Mouse (Mus musculus) kidney, adult 8-10 months (tissue): ENCODE data around the gene Col23a1.
"Not testable (repeated sequence)": the region's sequence is repeated elsewhere in the genome, so short reads cannot be mapped to it uniquely, and the experiment has no call there.

Source experiments
- DNase-seq, 2 experiments: peaks; one replicate each; pipeline ENCODE4 v3.0.0; 2022

Gene Col23a1

DNA sequence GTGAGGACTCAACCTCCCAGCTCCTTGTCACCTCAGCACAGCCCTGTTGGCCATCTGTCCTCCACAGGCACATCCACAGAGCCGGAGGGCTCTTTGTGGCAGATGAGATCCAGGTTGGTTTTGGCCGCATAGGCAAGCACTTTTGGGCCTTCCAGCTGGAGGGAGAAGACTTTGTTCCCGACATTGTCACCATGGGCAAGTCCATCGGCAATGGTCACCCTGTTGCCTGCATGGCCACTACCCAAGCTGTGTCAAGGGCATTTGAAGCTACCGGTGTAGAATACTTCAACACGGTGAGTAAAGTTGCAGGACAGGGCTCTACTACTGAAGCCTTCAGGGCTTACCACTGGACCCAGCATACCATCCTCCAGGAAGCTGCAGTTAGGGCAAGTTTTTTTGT lies 304.1 kb downstream of the Col23a1 start:
- no peak for DNase-seq

- DNase-seq = no peak
Measured at GRCm38 (mm10) chr11:51594715-51595350, 305.1 kb downstream of the Col23a1 start.

- DNase-seq = no peak
Measured at GRCm38 (mm10) chr11:51595459-51596083, 305.9 kb downstream of the Col23a1 start.

- no peak for DNase-seq
Measured at GRCm38 (mm10) chr11:51597553-51597952, 307.8 kb downstream of the Col23a1 start.

GRCm38 (mm10) chr11:51602253-51602652 lies 312.5 kb downstream of the Col23a1 start:
- no peak for DNase-seq

DNA sequence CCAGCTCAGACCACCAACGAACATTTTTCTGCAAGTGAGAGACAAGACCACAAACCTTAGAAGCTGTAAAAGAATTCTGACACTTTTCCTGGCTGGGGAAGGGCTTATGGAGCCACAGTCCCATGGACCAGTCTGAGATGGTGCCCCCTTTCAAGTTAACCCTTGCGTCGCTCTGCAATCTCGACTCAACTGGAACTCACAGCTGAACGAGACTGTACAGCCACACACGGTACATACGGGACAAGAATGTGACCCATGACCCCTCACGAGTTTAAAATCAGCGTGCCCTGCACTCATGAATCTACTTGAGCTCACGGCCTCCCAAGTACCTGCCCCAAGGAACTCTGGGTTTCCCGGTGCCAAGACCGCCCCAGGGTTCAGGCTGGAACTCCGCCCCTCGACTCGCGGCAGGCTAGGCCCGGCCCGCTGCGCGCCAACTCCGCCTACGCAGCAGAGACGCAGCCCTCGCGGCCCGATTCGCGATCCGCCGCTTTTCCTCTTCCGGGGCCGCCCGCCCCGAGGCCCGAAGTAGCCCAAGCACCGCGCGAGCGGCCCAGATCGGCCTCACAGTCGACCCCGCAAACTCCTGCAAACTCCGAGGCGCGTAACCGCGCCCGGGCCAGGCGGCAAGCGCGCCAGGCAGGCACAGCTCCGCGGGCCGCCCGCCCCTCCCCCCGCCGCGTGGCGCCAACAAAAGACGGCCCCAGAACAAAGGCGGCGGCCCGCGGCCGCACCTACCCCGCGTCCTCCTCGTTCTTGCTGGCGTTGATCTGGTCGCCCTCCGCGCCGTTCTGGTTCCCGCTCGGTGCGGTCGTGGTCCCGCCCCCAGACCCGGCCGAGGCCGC lies 316.1 kb downstream of the Col23a1 start:
- peak; percentile 94 to 95 for DNase-seq

GRCm38 (mm10) chr11:51606447-51607095 lies 316.9 kb downstream of the Col23a1 start, which contains the start of gene Hnrnpab:
Gene Hnrnpab, minus strand, starts transcription at chr11:51606847.
- DNase-seq = peak; percentile 97 to 98

DNA sequence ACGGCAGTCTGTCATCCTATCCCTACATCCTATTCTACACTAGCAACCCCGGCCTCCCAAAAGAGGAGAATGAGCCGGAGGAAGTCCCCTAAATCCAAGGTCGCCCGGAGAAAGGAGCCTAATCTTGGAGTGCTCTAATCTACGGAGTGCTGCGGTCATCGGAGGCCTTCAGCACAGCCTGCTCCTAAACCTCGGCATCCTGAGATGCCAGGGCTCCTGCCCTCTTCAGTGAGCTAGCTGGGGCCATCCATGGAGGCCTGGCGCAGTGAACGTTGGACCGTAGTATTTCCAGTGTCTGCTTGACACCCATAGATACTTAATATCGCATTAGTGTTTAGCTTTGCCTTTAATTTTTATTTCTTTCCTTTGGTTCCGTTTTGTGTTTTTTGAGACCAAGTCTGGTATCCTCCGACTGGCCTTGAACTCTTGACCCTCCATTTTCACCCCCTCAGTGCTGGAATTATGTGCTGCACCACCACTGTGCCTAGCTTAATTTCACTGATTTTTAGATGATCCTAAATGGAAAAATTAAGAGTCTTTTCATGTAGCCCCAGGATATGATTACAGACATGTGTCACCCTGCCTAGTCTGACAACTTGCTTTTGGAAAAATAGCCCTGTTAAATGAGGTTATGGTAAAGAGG lies 317.5 kb downstream of the Col23a1 start:
- no peak for DNase-seq

- no peak for DNase-seq
Measured at GRCm38 (mm10) chr11:51609266-51609909, 319.7 kb downstream of the Col23a1 start.

DNA sequence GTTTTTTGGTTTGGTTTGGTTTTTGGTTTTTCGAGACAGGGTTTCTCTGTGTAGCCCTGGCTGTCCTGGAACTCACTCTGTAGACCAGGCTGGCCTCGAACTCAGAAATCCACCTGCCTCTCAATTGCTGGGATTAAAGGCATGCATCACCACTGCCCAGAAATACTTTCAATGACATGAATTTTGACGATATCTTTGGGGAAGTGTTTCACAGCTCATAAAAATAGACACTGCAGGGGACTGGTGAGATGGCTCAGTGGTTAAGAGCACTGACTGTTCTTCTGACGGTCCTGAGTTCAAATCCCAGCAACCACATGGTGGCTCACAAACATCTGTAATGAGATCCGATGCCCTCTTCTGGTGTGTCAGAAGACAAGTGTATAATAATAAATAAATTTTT lies 320.2 kb downstream of the Col23a1 start:
- not testable (repeated sequence) for DNase-seq

DNA sequence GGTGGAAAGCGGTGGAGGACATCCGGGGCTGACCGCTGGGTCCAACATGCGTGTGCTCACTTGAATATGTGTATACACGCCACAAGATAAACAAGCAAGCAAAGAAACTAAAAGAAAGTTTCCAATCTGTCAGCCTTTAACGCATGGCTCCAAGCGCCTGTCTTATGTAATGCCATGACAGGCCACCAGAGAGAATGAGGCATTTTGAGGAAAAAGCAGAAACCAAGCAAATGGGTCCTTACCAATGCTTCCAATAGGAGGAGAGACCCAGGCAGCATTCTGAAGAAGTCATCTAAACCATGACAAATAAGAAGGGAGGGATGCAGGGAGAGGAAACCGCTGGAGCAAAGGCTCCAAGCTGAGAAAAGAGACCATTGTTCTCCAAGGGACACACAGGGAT lies 324.5 kb downstream of the Col23a1 start:
- no peak for DNase-seq

DNA sequence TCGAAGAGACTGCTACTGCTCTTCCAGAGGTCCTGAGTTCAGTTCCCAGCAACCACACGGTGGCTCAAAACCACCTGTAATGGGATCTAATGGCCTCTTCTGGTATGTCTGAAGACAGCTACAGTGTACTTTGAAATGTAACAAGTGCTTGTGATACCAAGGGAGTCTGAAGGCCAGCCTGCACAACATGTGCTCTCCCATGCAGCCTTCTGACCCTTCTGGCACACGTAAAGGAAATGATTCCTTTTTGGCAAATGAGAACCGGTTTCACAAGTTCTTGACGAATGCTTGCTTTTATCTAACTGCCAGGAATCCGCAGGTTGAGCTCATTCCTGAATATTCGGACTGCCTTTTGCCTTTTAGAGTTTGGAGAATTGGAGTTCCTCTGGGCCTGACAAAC lies 325.4 kb downstream of the Col23a1 start:
- DNase-seq = peak in 1 of 2 experiments; percentile 53

- peak; percentile 79 to 80 for DNase-seq
Measured at GRCm38 (mm10) chr11:51615601-51616000, 325.9 kb downstream of the Col23a1 start.

DNA sequence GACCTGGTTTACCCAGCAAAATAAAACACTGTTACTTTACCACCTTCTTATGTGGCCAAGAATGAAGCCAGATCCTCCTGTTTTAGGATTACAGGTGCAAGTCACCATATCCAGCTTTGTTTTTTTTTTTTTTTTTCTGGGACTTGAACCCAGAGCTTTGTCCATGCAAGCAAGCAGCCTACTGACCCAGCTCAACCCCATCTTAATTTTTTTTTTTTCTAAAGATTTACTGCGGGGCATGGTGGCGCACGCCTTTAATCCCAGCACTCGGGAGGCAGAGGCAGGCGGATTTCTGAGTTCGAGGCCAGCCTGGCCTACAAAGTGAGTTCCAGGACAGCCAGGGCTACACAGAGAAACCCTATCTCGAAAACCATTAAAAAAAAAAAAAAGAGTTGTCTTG lies 326.4 kb downstream of the Col23a1 start:
- DNase-seq = not testable (repeated sequence)

DNA sequence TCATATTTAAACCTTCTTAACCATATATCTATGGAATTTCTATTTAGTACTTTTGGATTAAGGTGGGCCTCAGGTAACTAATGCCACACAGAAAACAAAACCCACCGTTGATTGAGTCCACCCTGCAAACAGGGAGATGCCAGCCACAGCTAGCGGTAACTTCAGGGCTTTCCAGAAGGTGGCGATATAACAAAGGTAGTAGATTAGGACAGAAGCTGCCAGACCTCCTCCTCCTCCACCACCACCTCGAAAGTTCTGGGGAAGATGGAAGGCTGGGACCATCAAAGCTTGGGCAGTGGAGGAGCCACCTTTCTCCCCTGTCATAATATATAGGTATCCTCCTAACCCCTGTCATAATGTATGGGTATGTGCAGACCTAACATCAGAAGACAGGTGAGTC lies 328.0 kb downstream of the Col23a1 start:
- DNase-seq = peak; percentile 67 to 83

DNA sequence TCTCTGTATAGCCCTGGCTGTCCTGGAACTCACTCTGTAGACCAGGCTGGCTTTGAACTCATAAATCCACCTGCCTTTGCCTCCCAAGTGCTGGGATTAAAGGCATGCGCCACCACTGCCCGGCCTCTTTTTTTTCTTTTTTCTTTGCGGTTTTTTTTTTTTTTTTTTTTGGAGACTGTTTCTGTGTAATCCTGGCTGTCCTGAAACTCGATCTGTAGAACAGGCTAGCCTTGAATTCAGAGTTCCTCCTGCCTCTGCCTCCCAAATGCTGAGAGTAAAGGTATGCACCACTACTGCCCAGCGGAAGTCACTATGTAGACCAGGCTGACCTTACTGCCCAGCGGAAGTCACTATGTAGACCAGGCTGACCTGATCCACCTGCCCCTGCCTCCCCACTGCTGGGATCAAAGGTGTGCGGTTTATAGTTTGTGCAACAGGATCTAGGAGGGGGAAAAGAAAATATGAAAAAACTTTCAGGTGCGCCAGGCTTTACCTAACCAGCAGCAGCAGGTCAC lies 329.2 kb downstream of the Col23a1 start:
- DNase-seq = no peak

- peak; percentile 99 to 100 for DNase-seq
Measured at GRCm38 (mm10) chr11:51619409-51620060, 329.8 kb downstream of the Col23a1 start, which contains the start of gene Nhp2. Gene Nhp2, plus strand, starts transcription at chr11:51619735.

DNA sequence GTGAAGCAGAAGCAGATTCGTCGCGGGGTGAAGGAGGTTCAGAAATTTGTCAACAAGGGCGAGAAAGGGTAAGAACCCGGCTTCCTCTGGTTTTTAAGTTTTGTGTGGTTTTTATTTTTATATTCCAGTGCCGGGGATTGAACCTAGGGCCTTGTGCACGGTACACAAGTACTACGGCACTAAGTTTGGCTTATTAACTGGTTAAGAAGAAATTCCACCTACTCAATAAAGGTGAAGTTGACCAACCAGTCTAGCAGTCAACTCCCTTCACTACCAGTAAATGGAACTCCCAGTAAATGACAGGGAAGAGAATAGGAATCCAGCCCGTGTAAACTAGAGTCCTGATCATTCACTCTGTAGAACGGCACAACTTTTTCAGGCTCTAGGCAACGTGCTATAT lies 330.4 kb downstream of the Col23a1 start:
- no peak for DNase-seq

DNA sequence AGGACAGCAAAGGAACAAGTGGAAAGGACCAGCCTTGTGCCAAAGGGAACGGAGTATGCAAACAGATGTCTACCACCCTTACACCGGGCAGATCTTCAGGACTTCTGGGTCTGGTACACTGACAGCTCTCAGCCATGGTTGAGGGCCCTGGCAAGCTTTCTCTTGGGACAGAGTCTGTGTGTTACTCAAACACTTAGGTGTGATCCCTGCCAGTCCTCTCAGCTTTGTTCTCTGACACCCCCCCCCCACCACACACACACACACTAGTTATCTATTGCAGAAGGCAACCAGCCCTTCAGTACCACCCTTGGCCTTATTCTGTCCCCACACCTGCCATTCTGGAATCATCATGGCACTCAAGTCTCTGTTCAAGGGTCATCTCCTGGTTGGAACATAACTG lies 332.1 kb downstream of the Col23a1 start:
- peak in 1 of 2 experiments; percentile 51 for DNase-seq

GRCm38 (mm10) chr11:51622971-51623491 lies 333.3 kb downstream of the Col23a1 start:
- DNase-seq = no peak
